Mouse (Mus musculus): ENCODE measurements around the gene Dut. TPM values are rescaled to one million over a fixed set of nuclear protein-coding genes. Genes with fewer than 3 reads are reported as not detected.
A peak's percentile ranks its signal among the peaks of the same experiment; 100 is the strongest.

The Dut gene
- polyA plus RNA-seq, 1 experiment from 2014 or later, result 273 TPM

DNA sequence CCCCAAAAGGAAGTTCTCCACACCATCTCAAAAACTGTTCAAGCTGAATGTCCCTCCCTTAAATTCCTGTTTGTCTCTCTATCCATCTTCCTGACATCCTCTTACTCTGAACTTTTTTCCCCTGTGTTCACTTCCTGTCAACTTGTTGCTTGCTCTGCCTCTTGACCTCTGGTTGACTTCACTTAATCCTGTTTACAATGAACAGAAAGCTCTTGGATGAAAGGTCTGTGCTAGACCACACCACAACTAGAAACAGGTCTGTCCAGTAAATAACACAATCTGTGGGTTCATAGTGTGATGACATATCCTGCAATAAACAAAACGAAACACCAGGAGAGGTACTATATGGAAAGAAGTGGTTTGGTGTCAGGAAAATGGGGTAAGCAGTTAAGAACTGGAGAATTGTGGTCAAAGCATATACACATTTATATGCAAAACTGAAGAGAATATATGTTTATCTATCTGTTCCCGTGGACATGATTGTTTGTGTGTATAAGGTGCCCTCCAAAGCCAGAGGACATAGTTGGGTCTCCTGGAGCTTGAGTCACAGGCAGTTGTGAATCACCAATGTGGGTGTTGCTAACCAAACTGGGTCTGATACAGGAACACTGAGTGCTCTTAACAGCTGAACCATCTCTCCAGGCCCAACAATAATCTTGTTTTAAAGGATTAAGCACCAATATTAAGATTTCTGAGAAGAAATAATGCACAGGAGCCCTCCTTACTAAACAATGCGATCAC, 1.3 kb upstream of the Dut start:
- Histone ChIP-seq H3K27ac (replicated peaks) (peak overlapping the region; percentile 94; the same call in 1 of the 2 replicates), H3K36me3 (peaks cover 16% of the 10 kb centered on the region), H3K4me1 (peaks cover 26% of the 10 kb centered on the region), H3K4me3 (no peak overlapping the region), H3K27me3 (ENCODE audit: low read depth, poor library complexity, severe bottlenecking) (no peaks in the 10 kb centered on the region), H3K9me3 (replicated peaks) (no peaks in the 10 kb centered on the region)
- 91% methylated on average over 3 of the region's 3 CpGs for WGBS
- DNase-seq (ENCODE audit: low spot score), result no peak

DNA sequence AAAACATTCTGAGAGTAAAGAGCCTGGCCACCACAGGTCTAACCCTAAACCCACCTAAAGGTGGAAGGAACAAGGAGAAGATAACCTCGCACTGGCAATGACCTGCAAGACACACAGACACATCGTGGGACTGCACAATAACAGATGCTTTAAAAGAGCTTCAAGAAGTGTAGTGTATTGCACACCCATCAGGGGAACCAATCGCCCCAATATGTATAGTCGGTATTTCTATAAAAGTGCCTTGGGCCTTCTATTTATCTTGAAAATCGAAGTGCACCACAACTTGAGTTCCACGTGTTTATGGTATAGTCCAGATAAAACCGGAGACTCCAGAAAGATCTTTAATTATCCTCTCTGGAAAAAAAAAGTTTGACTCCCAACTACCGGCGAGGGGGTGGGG, 321 bp upstream of the Dut start:
- WGBS, result 24% methylated on average over 9 of the region's 9 CpGs
- no peaks in the 10 kb centered on the region for H3K9me3 ChIP-seq (replicated peaks)
- peak overlapping the region; percentile 73 for H3K4me3 ChIP-seq
- DNase-seq (ENCODE audit: low spot score), result no peak
- H3K36me3 ChIP-seq, result peaks cover 25% of the 10 kb centered on the region
- H3K4me1 ChIP-seq, result peaks cover 26% of the 10 kb centered on the region
- H3K27ac ChIP-seq (replicated peaks), result peak overlapping the region; percentile 94
- H3K27me3 ChIP-seq (ENCODE audit: low read depth, poor library complexity, severe bottlenecking), result no peaks in the 10 kb centered on the region

DNA sequence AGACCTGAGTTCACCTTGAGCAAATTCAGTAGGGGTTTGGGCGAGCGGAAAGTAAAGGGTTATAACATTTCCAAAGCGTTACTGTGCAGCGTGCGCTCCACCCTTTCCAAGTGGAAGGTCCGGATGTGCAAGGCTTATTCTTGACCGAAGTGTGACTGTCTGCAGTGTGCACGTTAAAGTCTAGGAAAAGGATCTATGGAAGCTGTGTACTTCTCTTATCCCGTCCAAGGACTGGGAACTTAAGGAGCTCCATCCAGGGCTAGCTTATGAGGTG, 909 bp downstream of the Dut start:
- no peaks in the 10 kb centered on the region for H3K9me3 ChIP-seq (replicated peaks)
- H3K27me3 ChIP-seq (ENCODE audit: low read depth, poor library complexity, severe bottlenecking), result no peaks in the 10 kb centered on the region
- peaks cover 38% of the 10 kb centered on the region for H3K36me3 ChIP-seq
- WGBS, result 0% methylated on average over 9 of the region's 9 CpGs
- peaks cover 26% of the 10 kb centered on the region for H3K4me1 ChIP-seq
- no peak for DNase-seq (ENCODE audit: low spot score)
- H3K27ac ChIP-seq (replicated peaks), result peak overlapping the region; percentile 94
- peak overlapping the region; percentile 73 for H3K4me3 ChIP-seq

DNA sequence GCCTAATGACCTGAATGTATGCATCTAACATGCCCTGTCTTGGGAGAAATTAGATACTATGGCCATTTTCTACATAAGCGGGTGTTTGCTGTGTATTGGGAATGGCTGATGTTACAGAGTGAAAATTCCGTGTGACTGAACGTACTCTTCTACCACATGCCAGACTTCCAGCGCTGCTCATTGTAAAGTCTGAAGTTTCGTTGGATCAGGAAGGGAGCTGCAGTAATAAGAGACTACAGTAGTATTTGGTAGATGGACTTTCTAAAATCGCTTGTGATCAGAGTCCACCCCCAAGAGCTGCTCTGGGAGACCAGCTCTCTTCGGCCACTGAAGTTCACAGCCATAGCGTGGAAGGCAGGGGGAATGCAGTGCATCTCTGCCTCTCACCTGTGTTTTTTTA, 1.3 kb downstream of the Dut start:
- H3K4me3 ChIP-seq, result peak overlapping the region; percentile 73
- peak overlapping the region; percentile 94 for H3K27ac ChIP-seq (replicated peaks)
- H3K36me3 ChIP-seq, result peaks cover 41% of the 10 kb centered on the region
- 2% methylated on average over 8 of the region's 8 CpGs for WGBS
- no peaks in the 10 kb centered on the region for H3K27me3 ChIP-seq (ENCODE audit: low read depth, poor library complexity, severe bottlenecking)
- peaks cover 26% of the 10 kb centered on the region for H3K4me1 ChIP-seq
- no peak for DNase-seq (ENCODE audit: low spot score)
- H3K9me3 ChIP-seq (replicated peaks), result no peaks in the 10 kb centered on the region

DNA sequence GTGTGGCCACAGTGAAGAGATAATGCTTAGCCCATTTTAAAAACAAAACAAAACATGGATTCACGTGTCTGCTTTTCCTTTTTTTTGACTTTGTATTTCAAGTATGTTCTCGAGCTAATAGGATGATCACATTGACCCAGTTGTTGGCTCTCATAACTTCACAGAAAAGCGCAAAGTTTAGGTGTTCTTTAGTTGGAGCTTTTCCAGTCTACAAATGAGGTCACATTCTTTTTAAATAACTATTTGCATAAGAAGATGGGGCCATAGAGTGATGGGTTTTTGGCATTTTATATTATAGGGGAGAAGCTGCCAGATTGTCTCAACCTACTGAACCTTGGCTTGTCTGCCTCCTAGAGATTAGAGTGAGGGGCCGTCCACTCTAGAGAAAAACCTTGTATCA, 2.3 kb downstream of the Dut start:
- H3K9me3 ChIP-seq (replicated peaks), result peaks cover 9% of the 10 kb centered on the region
- no peak overlapping the region for H3K27ac ChIP-seq (replicated peaks)
- DNase-seq (ENCODE audit: low spot score), result no peak
- peaks cover 52% of the 10 kb centered on the region for H3K36me3 ChIP-seq
- WGBS, result 80% methylated on average over 4 of the region's 4 CpGs
- no peaks in the 10 kb centered on the region for H3K27me3 ChIP-seq (ENCODE audit: low read depth, poor library complexity, severe bottlenecking)
- H3K4me1 ChIP-seq, result peaks cover 26% of the 10 kb centered on the region
- H3K4me3 ChIP-seq, result peak overlapping the region; percentile 73

DNA sequence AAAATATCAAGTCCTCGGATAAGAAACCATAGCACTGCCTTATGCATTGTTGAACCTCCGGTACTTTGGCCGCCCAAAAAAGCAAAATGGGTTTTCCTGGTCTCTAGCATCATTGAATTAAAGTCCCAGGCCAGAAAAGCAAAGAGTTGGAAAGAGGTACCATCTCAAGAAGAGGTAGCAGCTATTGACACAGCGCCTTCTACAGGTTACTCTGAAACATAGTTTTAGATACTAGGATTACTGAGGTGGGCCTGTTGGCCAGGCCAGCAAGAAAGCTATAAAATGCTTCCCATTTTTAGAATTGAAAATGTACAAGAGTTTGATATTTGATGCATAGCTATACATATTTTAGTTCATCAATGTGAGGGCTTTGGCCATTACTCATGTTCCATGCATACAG, 2.9 kb downstream of the Dut start:
- no peaks in the 10 kb centered on the region for H3K27me3 ChIP-seq (ENCODE audit: low read depth, poor library complexity, severe bottlenecking)
- 90% methylated on average over 4 of the region's 4 CpGs for WGBS
- DNase-seq (ENCODE audit: low spot score), result no peak
- no peak overlapping the region for H3K4me3 ChIP-seq
- H3K36me3 ChIP-seq, result peaks cover 57% of the 10 kb centered on the region
- H3K4me1 ChIP-seq, result peaks cover 26% of the 10 kb centered on the region
- H3K9me3 ChIP-seq (replicated peaks), result peaks cover 13% of the 10 kb centered on the region
- H3K27ac ChIP-seq (replicated peaks), result no peak overlapping the region

DNA sequence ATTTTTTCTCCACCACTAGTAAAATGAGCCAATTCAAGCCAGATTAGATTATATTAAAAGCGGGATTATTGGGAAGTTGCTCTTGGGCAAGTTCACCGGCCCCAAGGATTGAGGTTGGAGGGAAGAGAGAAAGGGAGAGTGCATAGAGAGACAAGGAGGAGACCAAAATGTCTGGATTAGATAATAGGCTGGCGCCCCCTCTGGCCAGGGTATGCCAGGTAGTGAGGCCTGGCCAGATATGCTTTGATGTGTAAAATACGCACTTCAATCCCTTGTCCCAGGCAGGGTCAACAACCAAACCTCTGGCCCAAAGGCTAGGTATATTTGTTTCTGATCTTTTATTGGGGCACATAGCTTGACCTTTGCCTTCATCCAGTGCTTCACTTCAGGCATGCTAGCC, 4.8 kb downstream of the Dut start:
- H3K4me3 ChIP-seq, result no peak overlapping the region
- no peak overlapping the region for H3K27ac ChIP-seq (replicated peaks)
- H3K9me3 ChIP-seq (replicated peaks), result peaks cover 13% of the 10 kb centered on the region
- peaks cover 75% of the 10 kb centered on the region for H3K36me3 ChIP-seq
- no peaks in the 10 kb centered on the region for H3K27me3 ChIP-seq (ENCODE audit: low read depth, poor library complexity, severe bottlenecking)
- 82% methylated on average over 4 of the region's 4 CpGs for WGBS
- DNase-seq (ENCODE audit: low spot score), result no peak
- peaks cover 18% of the 10 kb centered on the region for H3K4me1 ChIP-seq

DNA sequence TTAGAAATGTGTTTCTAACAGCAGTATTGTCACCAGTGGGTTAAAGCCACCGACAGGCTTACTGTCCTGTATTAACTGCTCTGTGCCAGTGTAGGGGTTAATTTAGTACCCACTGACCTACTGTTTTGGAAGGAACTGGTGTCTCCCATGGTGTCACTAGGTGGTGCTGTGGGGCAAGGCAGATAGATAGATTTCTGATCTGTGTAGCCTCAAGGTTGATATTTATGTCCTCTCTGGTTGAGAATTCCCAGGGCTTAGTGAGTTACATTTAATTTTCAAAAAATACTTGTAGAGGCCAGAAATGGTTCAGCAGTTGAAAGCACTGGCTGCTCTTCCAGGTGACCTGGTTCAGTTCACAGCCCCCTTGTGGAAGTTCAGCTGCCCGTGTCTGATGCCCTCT, 5.3 kb downstream of the Dut start:
- H3K36me3 ChIP-seq, result peaks cover 80% of the 10 kb centered on the region

DNA sequence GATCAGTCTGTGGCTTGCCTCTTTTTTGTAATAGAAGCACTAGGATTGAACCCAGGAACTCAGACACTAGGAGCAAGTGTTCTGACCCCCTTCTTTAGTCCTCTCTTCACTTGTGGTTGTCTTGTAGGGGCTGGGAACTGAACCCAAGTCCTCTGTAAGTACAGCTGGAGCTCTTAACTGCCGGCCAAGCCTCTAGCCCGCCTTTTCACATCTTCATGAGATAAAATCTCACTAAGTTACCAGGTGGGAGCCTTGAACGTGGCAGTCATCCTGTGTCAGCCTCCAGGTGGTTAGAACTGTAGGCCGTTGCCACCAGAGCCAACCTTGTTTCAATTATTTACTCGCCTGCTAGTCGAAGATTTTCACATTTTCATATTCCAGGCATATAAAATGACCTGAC, 6.7 kb downstream of the Dut start:
- no peak for DNase-seq (ENCODE audit: low spot score)
- H3K4me1 ChIP-seq, result peaks cover 6% of the 10 kb centered on the region
- 99% methylated on average over 6 of the region's 6 CpGs for WGBS
- H3K27me3 ChIP-seq (ENCODE audit: low read depth, poor library complexity, severe bottlenecking), result no peaks in the 10 kb centered on the region
- no peak overlapping the region for H3K27ac ChIP-seq (replicated peaks)
- peaks cover 95% of the 10 kb centered on the region for H3K36me3 ChIP-seq
- H3K9me3 ChIP-seq (replicated peaks), result peaks cover 13% of the 10 kb centered on the region
- no peak overlapping the region for H3K4me3 ChIP-seq

More for the DNA sequence above, 5.3 kb downstream of the Dut start:
- WGBS, result 71% methylated on average over 2 of the region's 2 CpGs
- Histone ChIP-seq H3K9me3 (replicated peaks) (peaks cover 13% of the 10 kb centered on the region), H3K27ac (replicated peaks) (no peak overlapping the region), H3K4me1 (peaks cover 18% of the 10 kb centered on the region), H3K4me3 (no peak overlapping the region), H3K27me3 (ENCODE audit: low read depth, poor library complexity, severe bottlenecking) (no peaks in the 10 kb centered on the region)
- no peak for DNase-seq (ENCODE audit: low spot score)

DNA sequence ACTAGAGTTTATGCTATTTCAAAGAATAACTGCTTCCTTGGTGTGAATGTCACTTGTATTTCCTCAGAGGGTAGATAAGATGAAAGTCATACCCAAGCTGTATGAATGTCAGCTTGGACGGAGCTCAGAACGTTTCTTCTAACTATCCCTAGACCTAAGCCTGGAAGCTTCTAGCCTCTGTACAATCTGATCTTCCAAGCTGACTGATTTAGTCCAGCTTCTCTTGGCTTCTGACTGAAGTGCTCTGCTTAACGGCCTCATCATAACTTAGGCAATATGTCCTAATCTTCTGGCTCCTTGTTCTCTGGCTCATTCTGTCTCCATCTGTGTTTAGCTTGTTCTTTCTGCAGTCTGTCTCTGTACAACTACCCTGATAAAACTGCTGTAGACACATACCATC, 7.6 kb downstream of the Dut start:
- peaks cover 97% of the 10 kb centered on the region for H3K36me3 ChIP-seq
- peaks cover 13% of the 10 kb centered on the region for H3K9me3 ChIP-seq (replicated peaks)
- no peak overlapping the region for H3K4me3 ChIP-seq
- WGBS, result 97% methylated on average over 3 of the region's 3 CpGs
- H3K27me3 ChIP-seq (ENCODE audit: low read depth, poor library complexity, severe bottlenecking), result no peaks in the 10 kb centered on the region
- H3K27ac ChIP-seq (replicated peaks), result no peak overlapping the region
- DNase-seq (ENCODE audit: low spot score), result no peak
- H3K4me1 ChIP-seq, result no peaks in the 10 kb centered on the region; the same call in 1 of the 2 replicates

DNA sequence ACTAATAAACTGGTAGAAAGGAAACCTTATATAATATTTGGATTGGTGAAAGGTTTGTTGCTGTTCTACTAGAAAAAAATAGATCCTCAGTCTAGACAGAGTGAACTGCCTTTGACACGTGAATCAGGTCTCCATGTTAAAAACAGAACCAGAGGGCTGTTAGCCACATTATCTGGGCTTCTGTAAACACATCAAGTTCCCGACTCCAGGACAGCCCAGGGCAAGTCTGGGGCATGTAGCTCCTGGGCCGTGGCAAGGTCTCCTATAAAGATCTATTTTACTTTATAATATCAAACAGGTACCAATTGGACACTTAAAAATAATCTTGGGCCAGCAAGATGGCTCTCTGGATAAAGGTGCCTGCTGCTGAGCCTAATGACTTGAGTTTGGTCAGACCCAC, 8.9 kb downstream of the Dut start:
- Histone ChIP-seq H3K9me3 (replicated peaks) (peaks cover 13% of the 10 kb centered on the region), H3K27ac (replicated peaks) (no peak overlapping the region), H3K4me3 (no peak overlapping the region), H3K4me1 (no peaks in the 10 kb centered on the region; the same call in 1 of the 2 replicates), H3K36me3 (peaks cover 97% of the 10 kb centered on the region), H3K27me3 (ENCODE audit: low read depth, poor library complexity, severe bottlenecking) (no peaks in the 10 kb centered on the region)
- no peak for DNase-seq (ENCODE audit: low spot score)
- 93% methylated on average over 3 of the region's 3 CpGs for WGBS

DNA sequence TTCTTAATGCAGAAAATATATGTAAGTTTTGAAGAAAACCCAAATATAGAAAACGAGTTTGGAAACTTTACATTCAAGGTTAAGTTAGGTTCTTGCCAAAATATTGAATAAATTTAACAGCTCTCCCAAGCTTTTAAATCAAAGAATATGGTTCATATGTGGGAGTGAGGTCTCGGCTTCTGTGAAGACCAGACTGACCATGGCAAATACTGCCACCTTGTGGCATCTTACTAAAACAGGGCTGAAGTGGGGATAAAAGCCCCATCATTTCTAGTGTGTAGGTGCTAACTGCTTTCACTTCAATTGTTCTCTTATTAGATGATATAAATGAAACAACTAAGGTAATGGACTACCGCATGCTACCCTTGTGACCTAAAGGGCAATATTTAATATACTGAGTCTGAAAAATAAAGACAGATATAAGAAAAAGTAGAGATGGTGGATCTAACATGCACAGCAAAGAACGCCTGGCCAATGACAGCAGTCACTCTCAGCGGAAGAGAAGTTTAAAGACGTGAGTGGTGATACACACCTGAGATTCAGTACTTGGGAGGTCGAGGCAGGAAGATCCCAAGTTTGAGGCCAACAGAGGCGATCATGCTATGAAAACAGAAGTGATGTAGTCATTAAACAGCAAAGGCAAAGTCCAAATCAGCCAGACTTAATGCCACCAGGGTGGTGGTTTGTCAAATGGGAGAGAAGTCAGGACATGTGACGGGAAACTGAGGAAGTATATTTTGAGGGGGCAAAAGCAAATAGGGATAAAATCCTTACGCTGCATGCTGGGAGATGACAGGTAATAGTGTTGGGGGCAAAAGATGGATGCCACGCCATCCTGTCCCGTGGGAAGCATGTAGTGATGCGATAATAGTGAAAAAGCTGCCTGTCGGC, 12.5 kb downstream of the Dut start:
- Histone ChIP-seq H3K4me1 (no peaks in the 10 kb centered on the region), H3K27me3 (ENCODE audit: low read depth, poor library complexity, severe bottlenecking) (no peaks in the 10 kb centered on the region), H3K4me3 (no peak overlapping the region), H3K9me3 (replicated peaks) (peaks cover 3% of the 10 kb centered on the region), H3K27ac (replicated peaks) (no peak overlapping the region), H3K36me3 (peaks cover 63% of the 10 kb centered on the region)
- 87% methylated on average over 14 of the region's 14 CpGs for WGBS
- no peak for DNase-seq (ENCODE audit: low spot score)

DNA sequence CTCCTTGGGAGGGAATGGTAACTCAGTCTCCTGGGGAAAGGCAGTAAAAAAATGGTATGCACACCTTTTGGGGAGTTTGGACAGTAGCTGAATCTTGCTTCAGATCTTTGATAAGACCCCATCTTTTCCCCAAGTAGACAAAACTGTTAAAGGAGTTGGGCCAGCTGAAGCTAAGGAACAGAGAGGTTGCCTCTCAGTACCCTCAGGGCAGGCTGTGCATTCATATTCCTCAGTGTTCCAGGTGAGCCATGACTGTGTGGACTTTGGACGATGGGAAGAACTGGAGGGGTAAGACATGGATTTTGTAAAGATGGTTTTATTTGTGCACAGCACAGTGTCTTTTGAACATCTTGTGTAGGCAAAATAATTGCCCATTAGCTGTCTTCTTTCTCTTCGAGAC, 13.3 kb downstream of the Dut start:
- Histone ChIP-seq H3K36me3 (peaks cover 56% of the 10 kb centered on the region), H3K9me3 (replicated peaks) (no peaks in the 10 kb centered on the region), H3K27ac (replicated peaks) (no peak overlapping the region), H3K27me3 (ENCODE audit: low read depth, poor library complexity, severe bottlenecking) (no peaks in the 10 kb centered on the region), H3K4me1 (no peaks in the 10 kb centered on the region), H3K4me3 (no peak overlapping the region)
- 84% methylated on average over 2 of the region's 2 CpGs for WGBS
- no peak for DNase-seq (ENCODE audit: low spot score)
